Mouse (Mus musculus) liver, postnatal 0 days (tissue): ENCODE measurements around the gene Nrxn1.

Experiments
- CTCF ChIP-seq: sonication (generic); IDR thresholded peaks from 2 replicates; pipeline ENCODE4 v1.5.1; 2016; ENCODE audit warnings: antibody characterized with exemption, low read depth
- EP300 ChIP-seq: IDR thresholded peaks from 2 replicates; pipeline ENCODE4 v1.6.1; 2016; ENCODE audit warnings: antibody characterized with exemption, low read depth, mild to moderate bottlenecking

DNA sequence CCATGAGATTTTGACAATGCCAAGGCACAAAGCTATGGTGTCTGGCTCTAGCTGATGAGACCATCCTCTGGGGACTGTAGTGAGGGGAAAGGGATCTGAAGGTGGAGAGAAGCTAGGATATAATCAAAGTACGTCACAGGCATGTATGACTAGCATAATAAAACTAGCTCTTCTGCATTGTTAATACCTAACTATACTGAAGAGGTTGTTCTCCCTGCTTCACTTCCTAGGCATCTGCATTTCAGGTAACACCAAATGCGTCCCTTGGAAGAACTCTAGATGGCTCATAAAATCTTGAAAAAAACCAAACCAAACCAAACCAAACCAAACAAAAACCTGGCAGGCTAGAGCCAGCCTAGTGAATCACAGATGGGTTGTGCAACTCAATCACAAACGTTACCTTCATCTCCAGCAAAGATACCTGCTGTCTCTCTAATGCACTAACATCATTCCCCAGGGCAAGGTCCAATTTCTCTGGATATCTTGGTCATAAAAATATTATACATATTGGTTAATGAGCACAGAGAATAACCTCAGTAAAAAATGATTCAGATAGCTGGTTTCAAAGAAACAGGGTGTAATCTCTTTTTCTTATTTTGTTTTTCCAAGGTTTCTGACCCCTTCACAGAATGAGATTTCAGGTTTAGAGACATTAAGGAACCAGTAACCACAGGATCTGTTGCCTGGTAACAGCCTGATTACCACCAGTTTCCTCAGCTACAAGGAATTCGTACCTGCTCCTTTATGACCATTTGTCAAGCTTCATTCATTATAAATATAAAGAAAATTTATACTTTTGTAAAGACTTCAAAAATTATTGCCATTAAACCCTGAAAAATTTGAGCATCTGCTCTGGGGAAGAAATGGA lies 256.5 kb downstream of the Nrxn1 start:
- TF ChIP-seq CTCF (no peak), EP300 (no peak)
